Mouse (Mus musculus): ENCODE results near the gene Stpg1. TPM values are rescaled to one million over a fixed set of nuclear protein-coding genes. Genes with fewer than 3 reads are reported as not detected.

The Stpg1 gene
- polyA plus RNA-seq, 1 experiment = 0.01 TPM

DNA sequence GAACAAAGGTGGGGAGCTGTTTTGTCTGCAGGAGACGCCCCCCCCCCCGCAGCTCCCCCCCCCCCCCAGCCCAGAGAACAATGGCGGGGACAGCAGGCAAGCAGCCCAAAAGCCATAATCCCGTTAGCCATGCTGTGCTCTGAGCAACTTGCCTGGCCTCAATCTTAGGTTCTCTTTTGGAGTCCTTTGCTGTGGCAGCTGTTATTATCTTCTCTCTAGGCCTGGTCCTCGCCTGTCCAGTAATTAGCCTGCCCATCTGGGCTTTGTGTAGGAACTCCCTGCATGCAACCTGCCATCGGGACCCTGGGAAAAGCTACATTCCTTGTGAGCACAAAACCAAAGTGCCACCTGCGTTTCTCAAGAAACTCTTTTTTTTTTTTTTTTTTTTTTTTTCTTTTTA, 29.3 kb downstream of the Stpg1 start:
- Histone ChIP-seq H3K9me3 (ENCODE audit: control insufficient read depth, low read length) (no peaks in the 10 kb centered on the region), H3K27me3 (ENCODE audit: control insufficient read depth) (no peaks in the 10 kb centered on the region; the same call in 1 of the 2 replicates), H3K36me3 (ENCODE audit: control insufficient read depth) (no peaks in the 10 kb centered on the region), H3K4me3 (replicated peaks) (no peak overlapping the region), H3K4me1 (ENCODE audit: control insufficient read depth) (no peaks in the 10 kb centered on the region)
- no peak for TF ChIP-seq TAL1 (IDR thresholded peaks at IDR 0.05; ENCODE audit: low read length)
- no peak for TF ChIP-seq GATA1 (IDR thresholded peaks at IDR 0.05; ENCODE audit: low read length)

DNA sequence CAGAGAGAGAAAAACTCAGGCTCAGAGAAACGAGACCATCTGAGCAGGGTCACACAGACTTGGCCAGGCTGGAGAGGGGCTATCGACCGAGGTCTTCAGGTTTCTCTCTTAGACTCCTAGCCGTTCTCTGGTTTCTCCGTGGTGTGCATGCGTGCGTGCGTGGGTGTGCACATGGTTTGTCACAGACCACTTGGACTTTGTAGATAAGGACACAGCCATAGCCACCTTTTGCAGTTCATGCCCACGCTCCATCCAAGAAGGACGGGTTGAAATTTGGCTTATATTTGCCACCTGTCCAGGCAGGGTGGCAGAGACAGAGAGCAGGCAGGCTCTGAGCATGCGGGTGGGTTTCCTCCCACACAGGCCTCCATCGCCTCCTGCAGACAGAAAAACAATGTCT, 30.5 kb downstream of the Stpg1 start:
- H3K9me3 ChIP-seq (ENCODE audit: control insufficient read depth, low read length) = peaks cover 5% of the 10 kb centered on the region; the same call in 1 of the 2 replicates
- TF ChIP-seq TAL1 (IDR thresholded peaks at IDR 0.05; ENCODE audit: low read length) = no peak
- TF ChIP-seq GATA1 (IDR thresholded peaks at IDR 0.05; ENCODE audit: low read length) = no peak

DNA sequence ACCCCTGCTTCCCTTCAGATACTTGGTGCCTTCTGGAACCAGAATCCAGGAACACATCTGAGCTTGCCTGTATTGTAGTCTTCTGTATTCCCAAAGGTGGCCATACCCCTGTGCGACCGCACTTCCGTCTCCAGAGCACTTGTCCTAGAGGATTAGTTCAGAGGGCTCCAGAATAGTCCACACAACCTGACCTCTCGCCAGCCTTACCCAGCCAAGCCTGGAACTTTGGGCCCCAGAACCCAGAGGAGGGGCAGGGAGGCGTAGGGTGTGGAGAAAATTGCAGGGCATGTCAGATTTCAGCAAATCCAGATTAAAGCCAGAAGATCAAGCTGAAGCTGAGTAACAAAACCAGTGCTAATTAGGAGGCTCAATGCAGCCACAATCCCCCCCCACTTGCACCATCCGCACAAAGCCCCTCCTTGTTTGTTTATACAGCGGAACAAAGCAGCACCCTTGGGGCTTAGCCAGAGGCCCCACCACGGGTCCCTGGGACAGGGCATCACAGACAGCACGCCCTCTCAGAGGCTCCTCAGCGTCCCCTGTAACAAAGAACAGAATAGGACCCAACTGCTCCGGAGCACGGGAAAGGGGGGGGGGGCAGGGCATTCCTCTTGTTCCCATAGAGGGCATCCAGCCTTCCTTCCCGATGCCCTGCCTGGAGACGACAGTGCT, 31.6 kb downstream of the Stpg1 start:
- Histone ChIP-seq H3K27me3 (ENCODE audit: control insufficient read depth) (no peaks in the 10 kb centered on the region; the same call in 1 of the 2 replicates), H3K4me3 (replicated peaks) (no peak overlapping the region), H3K36me3 (ENCODE audit: control insufficient read depth) (no peaks in the 10 kb centered on the region), H3K4me1 (ENCODE audit: control insufficient read depth) (no peaks in the 10 kb centered on the region), H3K9me3 (ENCODE audit: control insufficient read depth, low read length) (peaks cover 15% of the 10 kb centered on the region)
- TF ChIP-seq GATA1 (IDR thresholded peaks at IDR 0.05; ENCODE audit: low read length) = no peak
- no peak for TF ChIP-seq TAL1 (IDR thresholded peaks at IDR 0.05; ENCODE audit: low read length)

More for the DNA sequence above, 30.5 kb downstream of the Stpg1 start:
- no peaks in the 10 kb centered on the region for H3K4me1 ChIP-seq (ENCODE audit: control insufficient read depth)
- H3K27me3 ChIP-seq (ENCODE audit: control insufficient read depth) = no peaks in the 10 kb centered on the region; the same call in 1 of the 2 replicates
- H3K36me3 ChIP-seq (ENCODE audit: control insufficient read depth) = no peaks in the 10 kb centered on the region
- no peak overlapping the region for H3K4me3 ChIP-seq (replicated peaks)

DNA sequence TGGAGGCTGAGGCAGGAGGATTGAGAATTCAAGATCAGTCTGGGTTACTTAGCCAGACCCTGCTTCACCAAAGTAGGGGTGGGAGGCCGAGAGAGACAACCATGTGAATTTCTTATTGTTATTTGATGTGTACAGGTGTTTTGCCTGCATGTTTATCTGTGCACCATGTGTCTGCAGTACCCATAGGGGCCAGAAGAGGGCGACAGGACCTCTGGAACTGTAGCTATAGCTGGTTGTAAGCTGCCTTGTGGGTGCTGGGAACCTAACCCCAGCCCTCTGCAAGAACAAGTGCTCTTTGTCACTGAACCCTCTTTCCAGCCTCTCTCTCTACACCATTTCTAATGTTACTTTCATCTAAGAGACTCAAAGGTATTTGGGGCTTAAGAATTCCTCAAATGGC, 35.7 kb downstream of the Stpg1 start:
- H3K4me3 ChIP-seq (replicated peaks) = no peak overlapping the region
- H3K4me1 ChIP-seq (ENCODE audit: control insufficient read depth) = no peaks in the 10 kb centered on the region
- TF ChIP-seq GATA1 (IDR thresholded peaks at IDR 0.05; ENCODE audit: low read length) = no peak
- no peak for TF ChIP-seq TAL1 (IDR thresholded peaks at IDR 0.05; ENCODE audit: low read length)
- peaks cover 18% of the 10 kb centered on the region for H3K9me3 ChIP-seq (ENCODE audit: control insufficient read depth, low read length)
- H3K36me3 ChIP-seq (ENCODE audit: control insufficient read depth) = no peaks in the 10 kb centered on the region
- H3K27me3 ChIP-seq (ENCODE audit: control insufficient read depth) = no peaks in the 10 kb centered on the region; the same call in 1 of the 2 replicates

DNA sequence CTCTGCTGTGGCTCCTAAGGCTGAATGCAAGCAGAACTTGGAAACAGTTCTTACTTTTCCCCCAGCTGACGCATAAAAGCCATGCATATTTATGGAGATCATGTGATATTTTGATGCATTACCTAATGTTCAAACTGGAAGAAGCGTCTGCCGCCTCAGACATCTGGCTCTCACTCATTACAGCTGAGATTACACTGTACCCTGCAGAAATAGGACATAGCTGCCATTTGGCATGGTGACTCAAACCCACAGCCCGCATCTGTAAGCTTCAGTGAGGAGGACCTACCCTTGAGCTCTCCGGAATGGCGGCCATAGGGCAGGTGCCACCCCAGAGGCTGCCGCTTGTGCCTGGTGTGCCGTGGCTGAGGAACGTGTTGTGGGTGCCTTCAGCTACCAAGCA, 36.6 kb downstream of the Stpg1 start:
- Histone ChIP-seq H3K27me3 (ENCODE audit: control insufficient read depth) (no peaks in the 10 kb centered on the region; the same call in 1 of the 2 replicates), H3K36me3 (ENCODE audit: control insufficient read depth) (no peaks in the 10 kb centered on the region), H3K4me3 (replicated peaks) (no peak overlapping the region), H3K9me3 (ENCODE audit: control insufficient read depth, low read length) (peaks cover 18% of the 10 kb centered on the region), H3K4me1 (ENCODE audit: control insufficient read depth) (no peaks in the 10 kb centered on the region)
- TF ChIP-seq GATA1 (IDR thresholded peaks at IDR 0.05; ENCODE audit: low read length) = no peak
- no peak for TF ChIP-seq TAL1 (IDR thresholded peaks at IDR 0.05; ENCODE audit: low read length)

DNA sequence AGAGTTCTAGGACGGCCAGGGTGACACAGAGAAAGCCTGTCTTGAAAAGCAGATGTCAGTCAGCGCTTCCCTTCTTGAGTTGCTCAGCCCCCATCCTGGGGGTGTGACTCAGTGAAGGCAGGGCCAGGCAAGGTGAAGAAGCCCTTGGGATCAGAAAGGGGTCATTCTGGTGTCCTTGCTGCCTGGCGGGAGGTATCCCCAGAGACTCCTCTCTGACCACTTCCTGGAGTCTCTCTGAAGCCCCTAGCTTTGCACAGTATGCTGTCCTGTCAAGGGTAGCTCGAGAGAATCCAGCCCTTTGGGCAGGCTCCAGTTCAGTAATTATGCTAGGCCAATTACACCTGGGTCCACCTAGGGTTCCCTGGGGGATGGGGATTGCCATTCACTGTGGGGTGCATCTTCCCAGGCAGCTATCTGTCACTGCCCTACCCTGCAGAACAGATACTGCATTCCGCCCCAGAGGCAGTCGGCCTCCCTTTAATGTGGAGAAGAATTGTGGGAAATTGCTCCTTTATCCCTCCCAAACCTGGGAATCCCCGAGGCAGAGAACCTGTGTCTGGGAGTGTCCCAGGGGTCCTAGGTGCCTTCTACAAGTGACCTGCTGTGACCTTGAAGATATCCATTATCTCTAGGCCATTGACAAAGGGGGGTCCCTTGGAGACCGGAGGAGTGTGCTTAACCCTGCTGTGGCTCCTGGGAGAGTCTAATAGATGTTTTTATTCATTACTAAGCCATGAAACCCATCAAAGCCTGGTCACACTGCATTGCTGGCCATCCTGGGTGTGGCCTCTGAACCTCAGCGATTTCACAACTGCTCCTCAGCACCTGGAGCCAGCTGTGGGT, 37.4 kb downstream of the Stpg1 start:
- Histone ChIP-seq H3K27me3 (ENCODE audit: control insufficient read depth) (peaks cover 2% of the 10 kb centered on the region), H3K4me1 (ENCODE audit: control insufficient read depth) (no peaks in the 10 kb centered on the region), H3K9me3 (ENCODE audit: control insufficient read depth, low read length) (peaks cover 18% of the 10 kb centered on the region), H3K36me3 (ENCODE audit: control insufficient read depth) (no peaks in the 10 kb centered on the region), H3K4me3 (replicated peaks) (no peak overlapping the region)
- no peak for TF ChIP-seq GATA1 (IDR thresholded peaks at IDR 0.05; ENCODE audit: low read length)
- no peak for TF ChIP-seq TAL1 (IDR thresholded peaks at IDR 0.05; ENCODE audit: low read length)

DNA sequence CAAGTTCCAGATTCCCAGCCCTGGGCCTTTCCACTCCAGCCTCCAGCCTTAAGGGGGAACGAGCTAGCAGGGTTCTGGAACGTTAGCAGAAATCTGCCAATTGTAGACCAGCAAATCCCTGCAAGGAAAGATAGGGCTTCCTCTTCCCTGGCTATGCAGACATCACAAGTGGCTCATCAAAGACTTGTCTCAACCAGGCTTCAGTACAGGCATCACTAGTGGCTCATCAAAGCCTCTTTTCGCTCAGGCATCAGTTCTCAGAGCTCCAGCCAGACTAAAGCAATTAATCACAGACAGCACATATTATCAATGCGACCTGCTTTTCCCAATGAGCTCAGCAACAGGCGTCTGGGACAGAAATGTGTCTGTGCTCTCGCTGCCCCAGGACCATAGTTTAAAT, 38.4 kb downstream of the Stpg1 start:
- Histone ChIP-seq H3K9me3 (ENCODE audit: control insufficient read depth, low read length) (peaks cover 18% of the 10 kb centered on the region), H3K4me1 (ENCODE audit: control insufficient read depth) (no peaks in the 10 kb centered on the region), H3K27me3 (ENCODE audit: control insufficient read depth) (peaks cover 4% of the 10 kb centered on the region), H3K36me3 (ENCODE audit: control insufficient read depth) (no peaks in the 10 kb centered on the region), H3K4me3 (replicated peaks) (no peak overlapping the region)
- TF ChIP-seq GATA1 (IDR thresholded peaks at IDR 0.05; ENCODE audit: low read length) (no peak), TAL1 (IDR thresholded peaks at IDR 0.05; ENCODE audit: low read length) (no peak)

DNA sequence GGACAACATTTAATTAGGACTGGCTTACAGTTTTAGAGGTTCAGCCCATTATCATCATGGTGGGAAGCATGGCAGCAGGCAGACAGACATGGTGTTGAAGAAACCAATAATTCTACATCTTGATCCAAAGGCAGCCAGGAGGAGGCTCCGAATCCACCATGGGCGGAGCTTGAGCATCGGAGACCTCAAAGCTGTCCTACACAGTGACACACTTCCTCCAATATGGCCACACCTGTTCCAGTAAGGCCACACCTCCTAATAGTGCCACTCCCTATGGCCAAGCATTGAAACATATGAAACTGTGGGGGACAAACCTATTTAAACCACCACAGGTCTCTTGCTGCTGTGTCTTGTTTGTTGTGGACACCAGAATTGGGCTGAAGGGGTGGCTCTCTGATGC, 40.4 kb downstream of the Stpg1 start:
- Histone ChIP-seq H3K9me3 (ENCODE audit: control insufficient read depth, low read length) (peaks cover 14% of the 10 kb centered on the region), H3K4me3 (replicated peaks) (no peak overlapping the region), H3K27me3 (ENCODE audit: control insufficient read depth) (peaks cover 4% of the 10 kb centered on the region), H3K36me3 (ENCODE audit: control insufficient read depth) (no peaks in the 10 kb centered on the region), H3K4me1 (ENCODE audit: control insufficient read depth) (no peaks in the 10 kb centered on the region)
- TF ChIP-seq TAL1 (IDR thresholded peaks at IDR 0.05; ENCODE audit: low read length) (no peak), GATA1 (IDR thresholded peaks at IDR 0.05; ENCODE audit: low read length) (no peak)

DNA sequence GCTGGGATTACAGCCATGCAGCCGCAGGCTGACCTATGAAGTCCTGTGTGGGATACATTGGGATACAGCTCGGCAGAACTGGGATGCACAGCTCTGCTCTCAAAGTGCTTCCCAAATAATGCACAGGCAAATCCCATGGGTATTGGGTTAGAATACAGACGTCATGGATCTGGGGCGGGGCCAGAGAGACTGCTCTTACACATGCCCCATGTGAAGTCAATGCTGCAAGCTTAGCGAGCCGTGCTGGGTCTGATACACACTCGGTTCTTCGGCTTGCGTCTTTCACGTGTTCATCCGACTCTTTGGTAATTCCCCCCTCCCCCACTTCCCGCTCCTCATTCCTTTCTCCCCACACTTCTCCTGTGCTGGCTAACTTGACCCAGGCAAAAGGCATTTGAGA, 44.5 kb downstream of the Stpg1 start:
- Histone ChIP-seq H3K36me3 (ENCODE audit: control insufficient read depth) (no peaks in the 10 kb centered on the region), H3K4me3 (replicated peaks) (no peak overlapping the region), H3K4me1 (ENCODE audit: control insufficient read depth) (no peaks in the 10 kb centered on the region), H3K9me3 (ENCODE audit: control insufficient read depth, low read length) (no peaks in the 10 kb centered on the region), H3K27me3 (ENCODE audit: control insufficient read depth) (peaks cover 6% of the 10 kb centered on the region)
- no peak for TF ChIP-seq TAL1 (IDR thresholded peaks at IDR 0.05; ENCODE audit: low read length)
- TF ChIP-seq GATA1 (IDR thresholded peaks at IDR 0.05; ENCODE audit: low read length) = no peak
